Mouse (Mus musculus) NIH3T3 (cell line): ENCODE measurements around the gene Syde2.
"Not testable (repeated sequence)": the region's sequence is repeated elsewhere in the genome, so short reads cannot be mapped to it uniquely, and the experiment has no call there.

ENCODE experiments used
- DNase-seq: peaks from one replicate; pipeline ENCODE4 v3.0.0-alpha.2; 2012; ENCODE audit warnings: low read depth

Syde2 gene

GRCm38 (mm10) chr3:145966806-145967205 is 20.9 kb upstream of the Syde2 start:
- no peak for DNase-seq

- no peak for DNase-seq
These were observed 18.6 kb upstream of the Syde2 start for GRCm38 (mm10) chr3:145969031-145969501.

GRCm38 (mm10) chr3:145971501-145971900 is 16.2 kb upstream of the Syde2 start:
- peak; percentile 32 for DNase-seq

- peak; percentile 94 for DNase-seq
These were observed 12.7 kb upstream of the Syde2 start for GRCm38 (mm10) chr3:145974986-145975385.

- peak; percentile 72 for DNase-seq
These were observed 2.2 kb upstream of the Syde2 start for GRCm38 (mm10) chr3:145985333-145985925.

- no peak for DNase-seq
These were observed 1.2 kb upstream of the Syde2 start for GRCm38 (mm10) chr3:145986317-145987001.

- DNase-seq: peak; percentile 92
These were observed 457 bp downstream of the Syde2 start for GRCm38 (mm10) chr3:145987970-145988683.

- DNase-seq: no peak
These were observed 1.3 kb downstream of the Syde2 start for GRCm38 (mm10) chr3:145988684-145989575.

- DNase-seq: peak; percentile 75
These were observed 2.0 kb downstream of the Syde2 start for GRCm38 (mm10) chr3:145989576-145990081.

- no peak for DNase-seq
These were observed 3.5 kb downstream of the Syde2 start for GRCm38 (mm10) chr3:145991130-145991529.

- no peak for DNase-seq
These were observed 4.5 kb downstream of the Syde2 start for GRCm38 (mm10) chr3:145991976-145992730.

GRCm38 (mm10) chr3:145992796-145993195 is 5.1 kb downstream of the Syde2 start:
- DNase-seq: peak; percentile 67

- DNase-seq: no peak
These were observed 6.0 kb downstream of the Syde2 start for GRCm38 (mm10) chr3:145993481-145994201.

GRCm38 (mm10) chr3:145995489-145995888 is 7.8 kb downstream of the Syde2 start:
- DNase-seq: no peak

- DNase-seq: not testable (repeated sequence)
These were observed 8.9 kb downstream of the Syde2 start for GRCm38 (mm10) chr3:145996539-145996938.

GRCm38 (mm10) chr3:146004347-146005051 is 16.8 kb downstream of the Syde2 start:
- DNase-seq: no peak

- DNase-seq: no peak
These were observed 20.2 kb downstream of the Syde2 start for GRCm38 (mm10) chr3:146007872-146008271.

GRCm38 (mm10) chr3:146009859-146010645 is 22.4 kb downstream of the Syde2 start:
- peak; percentile 73 for DNase-seq

GRCm38 (mm10) chr3:146010751-146011150 is 23.1 kb downstream of the Syde2 start:
- no peak for DNase-seq
